Mouse (Mus musculus): Measurements from ENCODE around the gene Cd86. TPM values are rescaled to one million over a fixed set of nuclear protein-coding genes. Genes with fewer than 3 reads are reported as not detected.

Cd86 gene
- polyA plus RNA-seq, 1 experiment: 0.79 TPM

GRCm38 (mm10) chr16:36661330-36661729, 4.6 kb downstream of the Cd86 start:
- no peaks in the 10 kb centered on the region for H3K36me3 ChIP-seq (ENCODE audit: control insufficient read depth, insufficient read depth, low read length)
- 86% methylated on average over 10 of the region's 10 CpGs for WGBS
- no peak overlapping the region for H3K27ac ChIP-seq (ENCODE audit: insufficient read depth, low read depth, low read length)
- H3K4me3 ChIP-seq (ENCODE audit: low read depth, low read length): no peak overlapping the region
- no peak for TF ChIP-seq POLR2A (IDR thresholded peaks at IDR 0.05; ENCODE audit: low read depth, low read length)
- TF ChIP-seq CTCF (IDR thresholded peaks at IDR 0.05; ENCODE audit: extremely low read depth, insufficient read length, insufficient replicate concordance, low read depth, low read length): no peak
- H3K27me3 ChIP-seq (ENCODE audit: control insufficient read depth, insufficient read depth, low read length): no peaks in the 10 kb centered on the region
- H3K4me1 ChIP-seq (ENCODE audit: control insufficient read depth, insufficient read depth, insufficient read length, low read length): no peaks in the 10 kb centered on the region

DNA sequence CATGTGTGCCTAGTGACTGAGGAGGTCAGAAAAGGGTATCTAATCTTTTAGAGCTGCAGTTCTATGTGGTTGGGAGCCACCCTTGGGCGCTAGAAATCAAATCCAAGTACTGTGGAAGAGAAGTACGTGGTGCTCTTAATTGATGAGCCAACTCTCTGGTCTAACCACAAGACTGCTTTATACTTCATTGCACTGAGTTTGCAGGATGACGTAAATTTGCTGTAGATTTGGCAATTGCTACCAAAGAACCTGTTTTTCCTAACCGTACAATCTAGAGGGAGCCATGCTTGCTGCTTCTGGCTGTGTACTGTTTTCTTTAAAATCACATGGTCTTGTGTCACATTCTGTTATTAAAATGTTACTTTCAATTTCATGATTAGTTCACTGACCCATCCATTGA, 10.0 kb downstream of the Cd86 start:
- no peak for TF ChIP-seq CTCF (IDR thresholded peaks at IDR 0.05; ENCODE audit: extremely low read depth, insufficient read length, insufficient replicate concordance, low read depth, low read length)
- Histone ChIP-seq H3K27ac (ENCODE audit: insufficient read depth, low read depth, low read length) (no peak overlapping the region), H3K4me1 (ENCODE audit: control insufficient read depth, insufficient read depth, insufficient read length, low read length) (no peaks in the 10 kb centered on the region), H3K36me3 (ENCODE audit: control insufficient read depth, insufficient read depth, low read length) (no peaks in the 10 kb centered on the region), H3K4me3 (ENCODE audit: low read depth, low read length) (no peak overlapping the region), H3K27me3 (ENCODE audit: control insufficient read depth, insufficient read depth, low read length) (no peaks in the 10 kb centered on the region)
- 79% methylated on average over 4 of the region's 4 CpGs for WGBS

DNA sequence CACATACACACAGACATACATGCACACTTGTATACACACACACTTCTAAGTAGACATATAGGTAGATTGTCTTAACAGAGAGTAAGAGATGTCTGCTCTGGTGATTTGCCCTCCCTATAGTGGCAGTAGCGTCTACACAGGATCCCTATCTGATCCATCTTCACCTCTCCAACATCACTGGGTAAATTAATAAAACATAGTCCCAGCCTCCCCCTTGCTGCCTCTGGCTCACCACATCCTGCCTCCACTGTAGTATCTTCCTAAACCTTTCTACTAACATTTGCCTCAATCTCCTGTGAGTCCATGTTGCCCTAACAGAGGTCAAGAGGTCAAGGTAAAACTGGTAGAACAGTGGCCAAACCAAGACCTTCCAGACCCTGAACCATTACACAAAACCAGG, 10.7 kb downstream of the Cd86 start:
- H3K4me3 ChIP-seq (ENCODE audit: low read depth, low read length): no peak overlapping the region
- no peaks in the 10 kb centered on the region for H3K36me3 ChIP-seq (ENCODE audit: control insufficient read depth, insufficient read depth, low read length)
- WGBS: 92% methylated on average over 1 of the region's 1 CpGs
- H3K27ac ChIP-seq (ENCODE audit: insufficient read depth, low read depth, low read length): no peak overlapping the region
- no peak for TF ChIP-seq CTCF (IDR thresholded peaks at IDR 0.05; ENCODE audit: extremely low read depth, insufficient read length, insufficient replicate concordance, low read depth, low read length)
- no peak for TF ChIP-seq POLR2A (IDR thresholded peaks at IDR 0.05; ENCODE audit: low read depth, low read length)
- H3K27me3 ChIP-seq (ENCODE audit: control insufficient read depth, insufficient read depth, low read length): no peaks in the 10 kb centered on the region
- H3K4me1 ChIP-seq (ENCODE audit: control insufficient read depth, insufficient read depth, insufficient read length, low read length): no peaks in the 10 kb centered on the region

DNA sequence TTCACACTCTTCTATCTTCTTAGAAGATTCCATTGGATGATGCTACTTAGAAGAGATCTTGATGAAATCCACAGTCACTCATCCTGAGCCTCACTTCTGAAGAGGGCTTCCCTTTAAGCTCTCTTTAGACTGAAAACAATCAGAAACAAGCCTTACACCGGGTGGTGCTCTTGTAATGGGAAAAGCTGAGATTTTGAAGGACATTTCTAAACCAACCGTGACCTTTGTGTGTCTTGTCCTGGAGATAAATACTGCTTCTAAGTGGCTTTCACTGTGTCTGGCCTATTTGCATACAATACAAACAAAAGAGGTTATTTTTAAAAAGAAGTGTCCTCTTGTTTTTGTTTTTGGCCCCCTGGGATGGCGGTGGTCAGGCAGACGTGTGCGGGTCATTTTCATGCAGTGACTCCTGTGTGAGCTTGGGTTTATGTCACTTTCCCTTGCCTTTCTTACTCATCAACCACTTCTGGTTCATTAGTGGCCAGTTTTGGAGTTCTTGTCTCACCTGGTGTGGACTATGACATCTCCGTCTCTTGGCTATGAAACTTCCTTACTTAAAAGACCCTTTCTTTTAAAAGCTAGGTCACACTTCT, 14.6 kb downstream of the Cd86 start:
- H3K36me3 ChIP-seq (ENCODE audit: control insufficient read depth, insufficient read depth, low read length): no peaks in the 10 kb centered on the region
- 75% methylated on average over 6 of the region's 6 CpGs for WGBS

GRCm38 (mm10) chr16:36650511-36650910, 15.4 kb downstream of the Cd86 start:
- H3K4me3 ChIP-seq (ENCODE audit: low read depth, low read length): no peak overlapping the region
- H3K36me3 ChIP-seq (ENCODE audit: control insufficient read depth, insufficient read depth, low read length): no peaks in the 10 kb centered on the region
- no peaks in the 10 kb centered on the region for H3K27me3 ChIP-seq (ENCODE audit: control insufficient read depth, insufficient read depth, low read length)
- TF ChIP-seq CTCF (IDR thresholded peaks at IDR 0.05; ENCODE audit: extremely low read depth, insufficient read length, insufficient replicate concordance, low read depth, low read length) (no peak), POLR2A (IDR thresholded peaks at IDR 0.05; ENCODE audit: low read depth, low read length) (no peak)
- WGBS: 83% methylated on average over 4 of the region's 4 CpGs
- no peak overlapping the region for H3K27ac ChIP-seq (ENCODE audit: insufficient read depth, low read depth, low read length)
- H3K4me1 ChIP-seq (ENCODE audit: control insufficient read depth, insufficient read depth, insufficient read length, low read length): no peaks in the 10 kb centered on the region

More for the DNA sequence above, 14.6 kb downstream of the Cd86 start:
- Histone ChIP-seq H3K27ac (ENCODE audit: insufficient read depth, low read depth, low read length) (no peak overlapping the region), H3K4me3 (ENCODE audit: low read depth, low read length) (no peak overlapping the region), H3K4me1 (ENCODE audit: control insufficient read depth, insufficient read depth, insufficient read length, low read length) (no peaks in the 10 kb centered on the region), H3K27me3 (ENCODE audit: control insufficient read depth, insufficient read depth, low read length) (no peaks in the 10 kb centered on the region)
- TF ChIP-seq POLR2A (IDR thresholded peaks at IDR 0.05; ENCODE audit: low read depth, low read length) (no peak), CTCF (IDR thresholded peaks at IDR 0.05; ENCODE audit: extremely low read depth, insufficient read length, insufficient replicate concordance, low read depth, low read length) (no peak)

GRCm38 (mm10) chr16:36649304-36649703, 16.6 kb downstream of the Cd86 start:
- H3K27ac ChIP-seq (ENCODE audit: insufficient read depth, low read depth, low read length): no peak overlapping the region
- no peak overlapping the region for H3K4me3 ChIP-seq (ENCODE audit: low read depth, low read length)
- H3K36me3 ChIP-seq (ENCODE audit: control insufficient read depth, insufficient read depth, low read length): no peaks in the 10 kb centered on the region
- peaks cover 3% of the 10 kb centered on the region; the same call in 1 of the 2 replicates for H3K4me1 ChIP-seq (ENCODE audit: control insufficient read depth, insufficient read depth, insufficient read length, low read length)
- 72% methylated on average over 3 of the region's 3 CpGs for WGBS
- TF ChIP-seq POLR2A (IDR thresholded peaks at IDR 0.05; ENCODE audit: low read depth, low read length) (no peak), CTCF (IDR thresholded peaks at IDR 0.05; ENCODE audit: extremely low read depth, insufficient read length, insufficient replicate concordance, low read depth, low read length) (no peak)
- no peaks in the 10 kb centered on the region for H3K27me3 ChIP-seq (ENCODE audit: control insufficient read depth, insufficient read depth, low read length)

DNA sequence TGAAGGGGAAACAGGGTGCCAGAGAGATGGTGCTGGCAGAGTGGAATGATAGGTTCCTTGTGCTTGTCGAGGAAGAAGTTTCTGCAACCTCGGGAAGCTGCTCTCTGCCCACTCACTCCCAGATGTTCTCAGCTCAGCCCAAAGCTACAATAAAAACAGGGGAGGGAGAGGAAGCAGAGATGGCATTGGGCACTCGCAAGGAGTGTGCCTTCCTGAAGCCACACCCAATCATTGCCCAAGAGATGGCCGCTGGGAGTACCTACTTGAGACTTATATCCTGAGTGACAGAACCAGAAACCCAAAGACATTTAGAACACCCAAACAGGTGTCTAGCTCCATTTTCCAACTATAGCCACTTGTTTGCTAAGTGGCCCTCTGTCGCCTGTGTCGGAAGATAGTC, 20.8 kb downstream of the Cd86 start:
- no peak overlapping the region for H3K27ac ChIP-seq (ENCODE audit: insufficient read depth, low read depth, low read length)
- peaks cover 3% of the 10 kb centered on the region for H3K4me1 ChIP-seq (ENCODE audit: control insufficient read depth, insufficient read depth, insufficient read length, low read length)
- no peaks in the 10 kb centered on the region for H3K36me3 ChIP-seq (ENCODE audit: control insufficient read depth, insufficient read depth, low read length)
- no peaks in the 10 kb centered on the region for H3K27me3 ChIP-seq (ENCODE audit: control insufficient read depth, insufficient read depth, low read length)
- WGBS: 60% methylated on average over 6 of the region's 6 CpGs
- H3K4me3 ChIP-seq (ENCODE audit: low read depth, low read length): no peak overlapping the region
- TF ChIP-seq CTCF (IDR thresholded peaks at IDR 0.05; ENCODE audit: extremely low read depth, insufficient read length, insufficient replicate concordance, low read depth, low read length): no peak
- TF ChIP-seq POLR2A (IDR thresholded peaks at IDR 0.05; ENCODE audit: low read depth, low read length): no peak

All from small intestine, adult 2 months (tissue).